ENCODE assay signal across 8 mouse cellular contexts in the genomic region with DNA sequence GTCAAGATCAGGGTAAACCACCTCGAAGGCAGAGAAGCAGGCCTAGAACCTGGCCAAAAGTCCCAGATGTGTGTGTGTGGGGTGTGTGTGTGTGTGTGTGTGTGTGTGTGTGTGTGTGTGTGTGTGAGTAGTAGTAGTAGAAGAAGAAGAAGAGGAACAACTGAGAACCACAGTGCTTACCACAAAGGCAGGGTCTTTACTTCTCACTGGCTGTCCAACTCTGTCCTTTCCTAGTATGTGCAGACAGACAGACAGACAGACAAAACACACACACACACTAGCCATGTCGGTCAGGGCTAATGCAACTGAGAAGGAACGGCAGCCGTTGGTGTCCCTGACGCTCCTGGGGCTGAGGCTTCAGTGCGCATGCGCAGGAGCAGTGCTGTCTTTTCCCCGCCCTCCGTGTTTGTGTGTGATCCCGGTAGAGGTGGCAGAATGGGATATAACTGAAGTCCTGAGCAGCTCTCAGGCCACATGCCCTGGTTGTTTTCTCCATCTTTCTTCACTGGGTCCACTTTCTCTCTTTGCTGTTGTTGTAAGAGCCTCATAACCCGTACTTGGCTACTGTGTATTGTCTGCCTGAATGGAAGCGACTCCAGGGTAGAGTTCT.
DNase-seq lines count a peak whose midpoint lies in the region; ATAC-seq and TF ChIP-seq lines count a peak whose summit lies in the region.

No protein-coding gene starts in this region.

- no peaks in the 10 kb centered on the region for H3K27me3 ChIP-seq in heart, embryonic 14.5 days (ENCODE audit: control insufficient read depth, insufficient read depth, low read length)
- no peaks in the 10 kb centered on the region for H3K27me3 ChIP-seq in kidney, embryonic 14.5 days (ENCODE audit: control insufficient read depth, insufficient read depth, low read length)
- H3K27me3 ChIP-seq in lung, embryonic 14.5 days (ENCODE audit: insufficient read depth, low read length), result no peaks in the 10 kb centered on the region

- H3K36me3 ChIP-seq in heart, embryonic 14.5 days (ENCODE audit: control insufficient read depth, insufficient read depth, low read length), result no peaks in the 10 kb centered on the region
- H3K36me3 ChIP-seq in kidney, embryonic 14.5 days (ENCODE audit: control insufficient read depth, insufficient read depth, low read length), result no peaks in the 10 kb centered on the region
- no peaks in the 10 kb centered on the region for H3K36me3 ChIP-seq in lung, embryonic 14.5 days (ENCODE audit: insufficient read depth)

- peak; percentile 72 for DNase-seq in left cerebral cortex, postnatal 4 days
- no peak for DNase-seq in left cerebral cortex, postnatal 36 days (ENCODE audit: low spot score in 2 of 2)
- DNase-seq in cerebellum, postnatal 25 days, result peak; percentile 86 to 90
- DNase-seq in lung, embryonic 14.5 days, result peak; percentile 79
- peak; percentile 83 for DNase-seq in retina, postnatal 1 day
- no peak for DNase-seq in gastrocnemius, postnatal 10 days

- no peak overlapping the region for H3K27ac ChIP-seq in heart, embryonic 14.5 days (replicated peaks in 1 of 2; ENCODE audit: control insufficient read depth in 1 of 2, insufficient read depth in 1 of 2, low read depth in 2 of 2, low read length in 2 of 2)
- peak overlapping the region; percentile 55 for H3K27ac ChIP-seq in kidney, embryonic 14.5 days (ENCODE audit: low read depth, low read length)
- H3K27ac ChIP-seq in lung, embryonic 14.5 days (ENCODE audit: low read depth), result peak overlapping the region; percentile 44; the same call in 1 of the 2 replicates

- no peaks in the 10 kb centered on the region for H3K9me3 ChIP-seq in heart, embryonic 14.5 days (ENCODE audit: control insufficient read depth, low read length)
- H3K9me3 ChIP-seq in kidney, embryonic 14.5 days (ENCODE audit: control insufficient read depth, low read length), result no peaks in the 10 kb centered on the region
- no peaks in the 10 kb centered on the region for H3K9me3 ChIP-seq in lung, embryonic 14.5 days (ENCODE audit: low read depth, low read length)

- H3K4me3 ChIP-seq in heart, embryonic 14.5 days (ENCODE audit: control insufficient read depth in 1 of 2, insufficient read depth in 1 of 2, low read depth in 1 of 2, low read length in 2 of 2), result no peak overlapping the region
- peak overlapping the region; percentile 9; the same call in 1 of the 2 replicates for H3K4me3 ChIP-seq in kidney, embryonic 14.5 days (ENCODE audit: low read length)
- H3K4me3 ChIP-seq in lung, embryonic 14.5 days (ENCODE audit: low read depth, low read length), result peak overlapping the region; percentile 8; the same call in 1 of the 2 replicates

- H3K4me2 ChIP-seq in heart, embryonic 14.5 days (ENCODE audit: low read length), result peak overlapping the region; percentile 8
- H3K4me2 ChIP-seq in kidney, embryonic 14.5 days (replicated peaks; ENCODE audit: low read depth, low read length), result peak overlapping the region; percentile 30
- peak overlapping the region; percentile 34 for H3K4me2 ChIP-seq in lung, embryonic 14.5 days

- intact Hi-C loops in left cerebral cortex, postnatal 4 days (cut with DNase I), result no loop called here
- intact Hi-C loops in left cerebral cortex, postnatal 36 days (cut with DNase I), result loop anchor here (10.0 kb wide), 1 partner anchor 208 kb away; no protein-coding TSS in a partner anchor

- TF ChIP-seq CTCF in lung, embryonic 14.5 days (IDR thresholded peaks at IDR 0.05; ENCODE audit: low read depth), result no peak

- no peak for ATAC-seq in heart, embryonic 14.5 days (ENCODE audit: insufficient number of reproducible peaks, insufficient read depth, low FRiP score, low read depth)
- no peak for ATAC-seq in kidney, embryonic 14.5 days (ENCODE audit: low FRiP score, low TSS enrichment)
- ATAC-seq in lung, embryonic 14.5 days (ENCODE audit: insufficient read depth), result peak; percentile 44

- WGBS in heart, embryonic 14.5 days, result 82% methylated on average over 12 of the region's 12 CpGs
- 51% methylated on average over 12 of the region's 12 CpGs for WGBS in kidney, embryonic 14.5 days
- 51% methylated on average over 12 of the region's 12 CpGs for WGBS in lung, embryonic 14.5 days

- no peak overlapping the region for H3K9ac ChIP-seq in heart, embryonic 14.5 days (ENCODE audit: low read length)
- no peak overlapping the region for H3K9ac ChIP-seq in kidney, embryonic 14.5 days (ENCODE audit: low read depth, low read length)
- H3K9ac ChIP-seq in lung, embryonic 14.5 days, result no peak overlapping the region

- peaks cover 9 to 14% of the 10 kb centered on the region in 2 experiments for H3K4me1 ChIP-seq in heart, embryonic 14.5 days (ENCODE audit: control insufficient read depth in 2 of 2, insufficient read depth in 2 of 2, low read length in 2 of 2)
- peaks cover 24% of the 10 kb centered on the region for H3K4me1 ChIP-seq in kidney, embryonic 14.5 days (ENCODE audit: control insufficient read depth, insufficient read depth, low read length)
- H3K4me1 ChIP-seq in lung, embryonic 14.5 days (ENCODE audit: insufficient read depth), result peaks cover 12% of the 10 kb centered on the region

Comparison
In these comparisons a context has a peak if more than half of its experiments do, and no peak if none do; other contexts are left out.
1. DNase-seq: peak in left cerebral cortex, postnatal 4 days (single experiment), cerebellum, postnatal 25 days (2 of 2), lung, embryonic 14.5 days (single experiment) and retina, postnatal 1 day (single experiment); none in left cerebral cortex, postnatal 36 days (0 of 2) and gastrocnemius, postnatal 10 days (single experiment).
2. H3K27ac ChIP-seq: peak in kidney, embryonic 14.5 days (single experiment) and lung, embryonic 14.5 days (single experiment); none in heart, embryonic 14.5 days (0 of 2).
3. H3K4me3 ChIP-seq: peak in kidney, embryonic 14.5 days (single experiment) and lung, embryonic 14.5 days (single experiment); none in heart, embryonic 14.5 days (0 of 2).
4. Peak in every context shown above with its lines, with median percentiles within 50 percentile points of each other: H3K4me2 ChIP-seq.